Mouse (Mus musculus) C2C12 (cell line): ENCODE measurements at regions not wholly inside any gene's neighbourhood (a gene's known extent, or its start where the extent isn't known, plus 50 kb on each side); places are given as distances from the start of the nearest gene placed in this dataset.

Experiments
- CEBPB ChIP-seq: IDR thresholded peaks from one replicate; pipeline ENCODE4 v1.6.1; 2011; ENCODE audit warnings: low read depth, mild to moderate bottlenecking, control low read depth, moderate library complexity
- CTCF ChIP-seq: IDR thresholded peaks from one replicate; pipeline ENCODE4 v1.5.1; 2011; ENCODE audit not compliant: control insufficient read depth, insufficient read depth, insufficient read length
- FOSL1 ChIP-seq: IDR thresholded peaks from one replicate; pipeline ENCODE4 v1.8.0; 2011; ENCODE audit warnings: mild to moderate bottlenecking, low read length; ENCODE audit not compliant: poor library complexity, insufficient read depth, severe bottlenecking
- MAX ChIP-seq: IDR thresholded peaks from one replicate; pipeline ENCODE4 v1.6.1; 2011; ENCODE audit warnings: mild to moderate bottlenecking, control low read depth
- MYOD1 ChIP-seq: IDR thresholded peaks from one replicate; pipeline ENCODE4 v1.6.1; 2011; ENCODE audit warnings: low read depth; ENCODE audit not compliant: control insufficient read depth, insufficient read length
- MYOG ChIP-seq: IDR thresholded peaks from one replicate; pipeline ENCODE4 v1.6.1; 2011; ENCODE audit not compliant: control insufficient read depth, insufficient read length; ENCODE audit errors: extremely low read depth
- USF1 ChIP-seq: IDR thresholded peaks from one replicate; pipeline ENCODE4 v1.6.1; 2011; ENCODE audit warnings: low read depth, mild to moderate bottlenecking, control low read depth, moderate library complexity

GRCm38 (mm10) chr13:78571093-78571492, 371.5 kb upstream of the Nr2f1 start:
- TF ChIP-seq CTCF (no peak), MYOD1 (no peak), FOSL1 (no peak), MAX (no peak), USF1 (no peak), MYOG (no peak), CEBPB (no peak)
